ENCODE assay signal across 24 mouse cellular contexts in genomic region chr13:59894094-59894493, GRCm38 (mm10).
DNase-seq lines count a peak whose midpoint lies in the region; ATAC-seq lines count a peak whose summit lies in the region.
"Had no signal": no experiment of that assay in that cellular context is flagged by ENCODE, and none has a peak within 500 bp of the region (broad histone marks: within the 10 kb centered on the region; RNA-seq: fewer than 3 reads in every experiment).

No protein-coding gene starts in this region.

- no peak overlapping the region for H3K4me3 ChIP-seq in embryonic facial prominence, embryonic 14.5 days (ENCODE audit: low read depth, low read length)
- no peak overlapping the region for H3K4me3 ChIP-seq in embryonic facial prominence, embryonic 10.5 days
- H3K4me3 ChIP-seq in forebrain, embryonic 16.5 days (replicated peaks; ENCODE audit: low read length) = no peak overlapping the region
- H3K4me3 ChIP-seq in forebrain, embryonic 13.5 days = no peak overlapping the region
- no peak overlapping the region for H3K4me3 ChIP-seq in limb, embryonic 13.5 days
- no peak overlapping the region for H3K4me3 ChIP-seq in limb, embryonic 10.5 days
- no peak overlapping the region for H3K4me3 ChIP-seq in midbrain, embryonic 15.5 days
- H3K4me3 ChIP-seq: embryonic facial prominence, embryonic 13.5 days; heart, adult 2 months; heart, embryonic 10.5 days; heart, embryonic 13.5 days had no signal

- no peak overlapping the region for H3K9ac ChIP-seq in embryonic facial prominence, embryonic 14.5 days (ENCODE audit: low read depth, low read length)
- H3K9ac ChIP-seq in forebrain, embryonic 16.5 days (replicated peaks; ENCODE audit: low read depth, low read length) = no peak overlapping the region
- H3K9ac ChIP-seq in forebrain, embryonic 13.5 days = no peak overlapping the region
- no peak overlapping the region for H3K9ac ChIP-seq in limb, embryonic 13.5 days
- no peak overlapping the region for H3K9ac ChIP-seq in midbrain, embryonic 15.5 days
- H3K9ac ChIP-seq: embryonic facial prominence, embryonic 13.5 days; heart, embryonic 13.5 days; hindbrain, embryonic 14.5 days had no signal

- no peaks in the 10 kb centered on the region for H3K9me3 ChIP-seq in embryonic facial prominence, embryonic 14.5 days (ENCODE audit: control insufficient read depth, low read length)
- no peaks in the 10 kb centered on the region for H3K9me3 ChIP-seq in embryonic facial prominence, embryonic 10.5 days
- no peaks in the 10 kb centered on the region for H3K9me3 ChIP-seq in forebrain, embryonic 16.5 days (ENCODE audit: control insufficient read depth, low read length)
- H3K9me3 ChIP-seq in forebrain, embryonic 13.5 days (replicated peaks) = no peaks in the 10 kb centered on the region
- H3K9me3 ChIP-seq in limb, embryonic 13.5 days = no peaks in the 10 kb centered on the region
- H3K9me3 ChIP-seq in limb, embryonic 10.5 days (replicated peaks) = no peaks in the 10 kb centered on the region
- no peaks in the 10 kb centered on the region for H3K9me3 ChIP-seq in midbrain, embryonic 15.5 days
- H3K9me3 ChIP-seq: embryonic facial prominence, embryonic 13.5 days; heart, embryonic 10.5 days; heart, embryonic 13.5 days had no signal

- WGBS in embryonic facial prominence, embryonic 14.5 days = 29% methylated on average over 5 of the region's 5 CpGs
- 57% methylated on average over 5 of the region's 5 CpGs for WGBS in embryonic facial prominence, embryonic 10.5 days
- 32% methylated on average over 5 of the region's 5 CpGs for WGBS in forebrain, embryonic 16.5 days
- WGBS in forebrain, embryonic 13.5 days = 78% methylated on average over 5 of the region's 5 CpGs
- 39% methylated on average over 5 of the region's 5 CpGs for WGBS in limb, embryonic 13.5 days
- WGBS in limb, embryonic 10.5 days = 75% methylated on average over 5 of the region's 5 CpGs
- 70% methylated on average over 5 of the region's 5 CpGs for WGBS in midbrain, embryonic 15.5 days

- no peaks in the 10 kb centered on the region for H3K36me3 ChIP-seq in embryonic facial prominence, embryonic 14.5 days (ENCODE audit: control insufficient read depth, insufficient read depth, low read length)
- no peaks in the 10 kb centered on the region for H3K36me3 ChIP-seq in embryonic facial prominence, embryonic 10.5 days (replicated peaks)
- no peaks in the 10 kb centered on the region for H3K36me3 ChIP-seq in forebrain, embryonic 16.5 days (ENCODE audit: control insufficient read depth, insufficient read depth)
- no peaks in the 10 kb centered on the region for H3K36me3 ChIP-seq in forebrain, embryonic 13.5 days (ENCODE audit: poor library complexity, severe bottlenecking)
- no peaks in the 10 kb centered on the region for H3K36me3 ChIP-seq in limb, embryonic 13.5 days
- no peaks in the 10 kb centered on the region for H3K36me3 ChIP-seq in limb, embryonic 10.5 days
- H3K36me3 ChIP-seq in midbrain, embryonic 15.5 days (replicated peaks) = no peaks in the 10 kb centered on the region
- H3K36me3 ChIP-seq: embryonic facial prominence, embryonic 13.5 days; heart, embryonic 10.5 days; heart, embryonic 13.5 days had no signal

- H3K27me3 ChIP-seq in embryonic facial prominence, embryonic 14.5 days (replicated peaks; ENCODE audit: control insufficient read depth, insufficient read depth, low read length) = no peaks in the 10 kb centered on the region
- peaks cover 12% of the 10 kb centered on the region for H3K27me3 ChIP-seq in embryonic facial prominence, embryonic 10.5 days (replicated peaks; ENCODE audit: low read depth, poor library complexity, severe bottlenecking)
- H3K27me3 ChIP-seq in forebrain, embryonic 16.5 days (replicated peaks; ENCODE audit: control insufficient read depth, insufficient read depth, low read length) = no peaks in the 10 kb centered on the region
- H3K27me3 ChIP-seq in forebrain, embryonic 13.5 days = no peaks in the 10 kb centered on the region
- H3K27me3 ChIP-seq in limb, embryonic 13.5 days = no peaks in the 10 kb centered on the region
- H3K27me3 ChIP-seq in limb, embryonic 10.5 days (ENCODE audit: low read depth, poor library complexity, severe bottlenecking) = no peaks in the 10 kb centered on the region
- no peaks in the 10 kb centered on the region for H3K27me3 ChIP-seq in midbrain, embryonic 15.5 days (replicated peaks)
- H3K27me3 ChIP-seq: embryonic facial prominence, embryonic 13.5 days; heart, embryonic 13.5 days had no signal

- 0 out of 2 replicates have a peak, but pooled peaks cover 6% of the 10 kb centered on the region for H3K4me1 ChIP-seq in embryonic facial prominence, embryonic 14.5 days (ENCODE audit: control insufficient read depth, insufficient read depth, low read length)
- H3K4me1 ChIP-seq in embryonic facial prominence, embryonic 10.5 days = peaks cover 37% of the 10 kb centered on the region
- peaks cover 10% of the 10 kb centered on the region for H3K4me1 ChIP-seq in forebrain, embryonic 16.5 days (replicated peaks; ENCODE audit: control insufficient read depth, insufficient read depth, low read length)
- H3K4me1 ChIP-seq in forebrain, embryonic 13.5 days = peaks cover 24% of the 10 kb centered on the region
- H3K4me1 ChIP-seq in limb, embryonic 13.5 days = peaks cover 37% of the 10 kb centered on the region
- H3K4me1 ChIP-seq in limb, embryonic 10.5 days = peaks cover 41% of the 10 kb centered on the region
- H3K4me1 ChIP-seq in midbrain, embryonic 15.5 days = peaks cover 7% of the 10 kb centered on the region

- 0 out of 2 replicates have a peak, but pooled peaks have one; percentile 15 for ATAC-seq in embryonic facial prominence, embryonic 14.5 days (ENCODE audit: low read depth)
- peak; percentile 60 for ATAC-seq in forebrain, embryonic 16.5 days
- no peak for ATAC-seq in forebrain, embryonic 13.5 days
- 0 out of 2 replicates have a peak, but pooled peaks have one; percentile 30 for ATAC-seq in limb, embryonic 13.5 days (ENCODE audit: low FRiP score, low read depth)
- no peak for ATAC-seq in midbrain, embryonic 15.5 days (replicated peaks)
- ATAC-seq: activated CD4-positive, CD25-positive, alpha-beta regulatory T cell, adult 4 months; hindbrain, postnatal 0 days; inflammation-experienced regulatory T-cells, adult 6 months; intestine, embryonic 16.5 days had no signal

- no peak overlapping the region for H3K27ac ChIP-seq in embryonic facial prominence, embryonic 14.5 days (replicated peaks; ENCODE audit: low read depth, low read length)
- no peak overlapping the region for H3K27ac ChIP-seq in embryonic facial prominence, embryonic 10.5 days (replicated peaks)
- no peak overlapping the region for H3K27ac ChIP-seq in forebrain, embryonic 16.5 days (ENCODE audit: low read length)
- no peak overlapping the region for H3K27ac ChIP-seq in forebrain, embryonic 13.5 days
- H3K27ac ChIP-seq in limb, embryonic 13.5 days = no peak overlapping the region; the same call in 1 of the 2 replicates
- H3K27ac ChIP-seq in limb, embryonic 10.5 days = no peak overlapping the region
- H3K27ac ChIP-seq in midbrain, embryonic 15.5 days = no peak overlapping the region
- H3K27ac ChIP-seq: embryonic facial prominence, embryonic 13.5 days; heart, adult 2 months; heart, embryonic 10.5 days; heart, embryonic 13.5 days; hindbrain, embryonic 14.5 days; hindbrain, postnatal 0 days had no signal

- no peak for DNase-seq in embryonic facial prominence, embryonic 14.5 days (ENCODE audit: low spot score)
- DNase-seq in embryonic facial prominence, embryonic 10.5 days (ENCODE audit: low spot score) = no peak
- DNase-seq in limb, embryonic 10.5 days (ENCODE audit: low spot score) = no peak
- DNase-seq: adrenal gland, adult 8-10 months; adrenal gland, postnatal 25 days; cerebellum, adult 18-20 months; cerebellum, adult 9-11 months; cerebellum, postnatal 25 days; gastrocnemius, postnatal 25 days; heart, adult 2 months; heart, postnatal 14 days; heart, postnatal 4 days had no signal

- no peak overlapping the region for H3K4me2 ChIP-seq in embryonic facial prominence, embryonic 14.5 days (ENCODE audit: low read depth, low read length)
- no peak overlapping the region for H3K4me2 ChIP-seq in forebrain, embryonic 16.5 days (ENCODE audit: low read length)
- H3K4me2 ChIP-seq in forebrain, embryonic 13.5 days = no peak overlapping the region
- H3K4me2 ChIP-seq in limb, embryonic 13.5 days (replicated peaks) = no peak overlapping the region
- H3K4me2 ChIP-seq in midbrain, embryonic 15.5 days = no peak overlapping the region
- H3K4me2 ChIP-seq: embryonic facial prominence, embryonic 13.5 days; heart, embryonic 13.5 days; hindbrain, embryonic 14.5 days had no signal

Comparison
In these comparisons a context has a peak if more than half of its experiments do, and no peak if none do; other contexts are left out.
1. ATAC-seq: peak in embryonic facial prominence, embryonic 14.5 days (single experiment), forebrain, embryonic 16.5 days (single experiment) and limb, embryonic 13.5 days (single experiment); none in forebrain, embryonic 13.5 days (single experiment) and midbrain, embryonic 15.5 days (single experiment).